Mouse (Mus musculus) lung, embryonic 15.5 days (tissue): ENCODE measurements around the gene Sclt1. TPM values are rescaled to one million over a fixed set of nuclear protein-coding genes. Genes with fewer than 3 reads are reported as not detected.

Source experiments
- ATAC-seq: fragments of 200-750 bp; cut with Nextera tagmentation; 2 replicates; pipeline ENCODE4 v1.8.0; 2017; ENCODE audit warnings: moderate number of reproducible peaks, borderline replicate concordance; ENCODE audit not compliant: low FRiP score, low TSS enrichment; ENCODE audit errors: extremely low read depth
- H3K27ac ChIP-seq: fragments of 300-500 bp; sonication (generic); 2 replicates; pipeline ENCODE4 v1.5.1; 2015; ENCODE audit warnings: moderate library complexity, mild to moderate bottlenecking, inconsistent platforms
- H3K27me3 ChIP-seq: fragments of 300-500 bp; sonication (generic); 2 replicates; pipeline ENCODE4 v1.6.1; 2015; ENCODE audit warnings: inconsistent platforms
- H3K36me3 ChIP-seq: fragments of 300-500 bp; sonication (generic); 2 replicates; pipeline ENCODE4 v1.6.1; 2015; ENCODE audit warnings: inconsistent platforms
- H3K4me1 ChIP-seq: fragments of 300-500 bp; sonication (generic); 2 replicates; pipeline ENCODE4 v1.6.1; 2015; ENCODE audit warnings: inconsistent platforms
- H3K4me2 ChIP-seq: fragments of 300-500 bp; sonication (generic); 2 replicates; pipeline ENCODE4 v1.6.1; 2015; ENCODE audit warnings: inconsistent platforms, mild to moderate bottlenecking, moderate library complexity
- H3K4me3 ChIP-seq: fragments of 300-500 bp; sonication (generic); 2 replicates; pipeline ENCODE4 v1.5.1; 2015; ENCODE audit warnings: mild to moderate bottlenecking, inconsistent platforms
- H3K9ac ChIP-seq: fragments of 300-500 bp; sonication (generic); 2 replicates; pipeline ENCODE4 v1.6.1; 2015; ENCODE audit warnings: inconsistent platforms
- H3K9me3 ChIP-seq: fragments of 300-500 bp; sonication (generic); 2 replicates; pipeline ENCODE4 v1.6.1; 2016; ENCODE audit warnings: inconsistent platforms
- WGBS: fragments of 180-500 bp; shearing (Covaris S2); methylation state at CpG from one replicate; pipeline ENCODE4 v1.1.7; 2015; 5-methylcytosine and 5-hydroxymethylcytosine counted together
- polyA plus RNA-seq: library from polyadenylated mRNA; unstranded; fragments of >200 nt; fragmentation: Nextera tagmentation; extraction: Ambion mirVana; gene quantifications from 2 replicates; pipeline ENCODE4 v1.2.1, GENCODE M21; 2015

Gene Sclt1
- polyA plus RNA-seq, 1 experiment from 2014 or later = 20.7 TPM

- Histone ChIP-seq H3K9me3 (no peaks in the 10 kb centered on the region), H3K9ac (no peak overlapping the region), H3K4me2 (no peak overlapping the region), H3K36me3 (no peaks in the 10 kb centered on the region), H3K27ac (no peak overlapping the region), H3K27me3 (no peaks in the 10 kb centered on the region), H3K4me1 (0 out of 2 replicates have a peak, but pooled peaks cover 4% of the 10 kb centered on the region), H3K4me3 (no peak overlapping the region)
- ATAC-seq = no peak
- WGBS = 63% methylated on average over 4 of the region's 4 CpGs
Observed at GRCm38 (mm10) chr3:41583621-41584020, 158.7 kb downstream of the Sclt1 start.

GRCm38 (mm10) chr3:41583092-41583491 lies 159.2 kb downstream of the Sclt1 start:
- Histone ChIP-seq H3K27me3 (no peaks in the 10 kb centered on the region), H3K27ac (no peak overlapping the region), H3K9me3 (no peaks in the 10 kb centered on the region), H3K4me1 (0 out of 2 replicates have a peak, but pooled peaks cover 4% of the 10 kb centered on the region), H3K36me3 (no peaks in the 10 kb centered on the region), H3K4me3 (no peak overlapping the region), H3K4me2 (no peak overlapping the region), H3K9ac (no peak overlapping the region)
- WGBS = 94% methylated on average over 14 of the region's 14 CpGs
- no peak for ATAC-seq

GRCm38 (mm10) chr3:41582256-41582655 lies 160.1 kb downstream of the Sclt1 start:
- H3K9ac ChIP-seq = no peak overlapping the region
- 71% methylated on average over 7 of the region's 7 CpGs for WGBS
- H3K27me3 ChIP-seq = no peaks in the 10 kb centered on the region
- 0 out of 2 replicates have a peak, but pooled peaks cover 4% of the 10 kb centered on the region for H3K4me1 ChIP-seq
- H3K9me3 ChIP-seq = no peaks in the 10 kb centered on the region
- no peak overlapping the region for H3K27ac ChIP-seq
- 0 out of 2 replicates have a peak, but pooled peaks have one; percentile 19 for ATAC-seq
- H3K36me3 ChIP-seq = no peaks in the 10 kb centered on the region
- no peak overlapping the region for H3K4me3 ChIP-seq
- no peak overlapping the region for H3K4me2 ChIP-seq

GRCm38 (mm10) chr3:41581436-41581835 lies 160.9 kb downstream of the Sclt1 start:
- Histone ChIP-seq H3K9ac (no peak overlapping the region), H3K9me3 (no peaks in the 10 kb centered on the region), H3K4me1 (0 out of 2 replicates have a peak, but pooled peaks cover 4% of the 10 kb centered on the region), H3K36me3 (no peaks in the 10 kb centered on the region), H3K4me3 (no peak overlapping the region), H3K4me2 (no peak overlapping the region), H3K27me3 (no peaks in the 10 kb centered on the region), H3K27ac (no peak overlapping the region)
- ATAC-seq = no peak
- WGBS = 63% methylated on average over 8 of the region's 8 CpGs

- Histone ChIP-seq H3K27ac (no peak overlapping the region), H3K9ac (no peak overlapping the region), H3K4me3 (no peak overlapping the region), H3K9me3 (no peaks in the 10 kb centered on the region), H3K36me3 (no peaks in the 10 kb centered on the region), H3K4me1 (0 out of 2 replicates have a peak, but pooled peaks cover 4% of the 10 kb centered on the region), H3K27me3 (no peaks in the 10 kb centered on the region), H3K4me2 (no peak overlapping the region)
- ATAC-seq = no peak
- 61% methylated on average over 14 of the region's 14 CpGs for WGBS
Observed at GRCm38 (mm10) chr3:41580401-41581323, 161.7 kb downstream of the Sclt1 start.

GRCm38 (mm10) chr3:41579873-41580272 lies 162.4 kb downstream of the Sclt1 start:
- ATAC-seq = no peak
- Histone ChIP-seq H3K27ac (no peak overlapping the region), H3K4me2 (no peak overlapping the region), H3K9me3 (no peaks in the 10 kb centered on the region), H3K4me3 (no peak overlapping the region), H3K36me3 (no peaks in the 10 kb centered on the region), H3K4me1 (peaks cover 4% of the 10 kb centered on the region; the same call in 1 of the 2 replicates), H3K27me3 (no peaks in the 10 kb centered on the region), H3K9ac (no peak overlapping the region)
- 64% methylated on average over 4 of the region's 4 CpGs for WGBS

GRCm38 (mm10) chr3:41577240-41577639 lies 165.1 kb downstream of the Sclt1 start:
- Histone ChIP-seq H3K4me2 (no peak overlapping the region), H3K27me3 (no peaks in the 10 kb centered on the region), H3K9me3 (no peaks in the 10 kb centered on the region), H3K4me1 (peaks cover 10% of the 10 kb centered on the region; the same call in 1 of the 2 replicates), H3K36me3 (no peaks in the 10 kb centered on the region), H3K4me3 (no peak overlapping the region), H3K27ac (no peak overlapping the region), H3K9ac (no peak overlapping the region)
- no peak for ATAC-seq
- 89% methylated on average over 2 of the region's 2 CpGs for WGBS

Other genes with a start within 250 kb of the Sclt1 start
- gene Jade1, start 186.8 kb downstream of the Sclt1 start, polyA plus RNA-seq = 10.9 and 11.0 TPM in 2 replicates
- gene D3Ertd751e, start 97 bp upstream of the Sclt1 start, polyA plus RNA-seq = 14.6 and 16.0 TPM in 2 replicates